Mouse (Mus musculus): Measurements from ENCODE around the gene Zbtb1. TPM values are rescaled to one million over a fixed set of nuclear protein-coding genes. Genes with fewer than 3 reads are reported as not detected.
A peak's percentile ranks its signal among the peaks of the same experiment; 100 is the strongest.

The Zbtb1 gene
- total RNA-seq, 2 experiments from 2014 or later: 4.1 TPM

DNA sequence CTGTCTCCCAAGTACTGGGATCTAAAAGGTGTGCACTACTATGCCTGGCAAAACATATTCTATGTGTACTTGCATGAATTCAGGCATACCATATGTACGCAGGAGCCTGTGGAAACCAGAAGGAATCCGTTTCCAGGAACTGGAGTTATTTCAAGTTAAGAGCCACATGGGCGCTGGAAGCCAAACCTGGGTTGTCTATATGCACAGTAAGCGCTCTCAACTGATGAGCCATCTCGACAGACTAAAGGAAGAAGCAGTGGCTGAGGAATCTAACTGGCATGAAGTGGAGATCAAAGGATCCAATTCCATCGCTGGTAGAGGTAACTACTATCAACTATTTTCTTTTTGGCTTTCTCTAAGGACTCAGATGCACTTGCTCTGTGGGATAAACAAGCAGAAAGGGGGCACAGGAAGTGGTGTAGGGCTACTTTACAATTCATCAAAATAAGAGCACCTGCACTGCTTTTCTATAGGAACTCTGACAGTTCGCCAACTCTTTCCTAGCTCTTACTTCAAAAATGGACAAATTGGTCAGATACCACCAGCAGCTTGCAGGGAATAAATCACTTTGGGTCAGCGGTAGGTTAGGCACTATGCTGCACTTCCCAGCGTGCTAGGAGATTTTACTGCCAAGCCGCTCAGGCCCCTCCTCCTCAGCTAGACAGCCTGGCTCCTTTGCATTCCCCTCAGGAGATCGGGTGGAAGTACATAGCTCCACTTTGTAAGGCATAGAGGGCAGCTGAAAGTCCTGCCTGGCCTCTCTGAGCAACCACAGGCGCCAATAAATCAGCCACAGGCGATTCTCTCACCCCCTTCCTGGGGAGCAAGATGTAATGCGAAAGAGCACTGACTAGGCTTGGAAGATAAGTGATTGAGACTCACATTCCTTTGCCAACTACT is 2.7 kb upstream of the Zbtb1 start:
- intact Hi-C loops (cut with DNase I): loop anchor here (10.0 kb wide), 1 partner anchor 227 kb away; no protein-coding TSS in a partner anchor
- DNase-seq (ENCODE audit: extremely low spot score in 1 of 2, low spot score in 2 of 2): no peak

DNA sequence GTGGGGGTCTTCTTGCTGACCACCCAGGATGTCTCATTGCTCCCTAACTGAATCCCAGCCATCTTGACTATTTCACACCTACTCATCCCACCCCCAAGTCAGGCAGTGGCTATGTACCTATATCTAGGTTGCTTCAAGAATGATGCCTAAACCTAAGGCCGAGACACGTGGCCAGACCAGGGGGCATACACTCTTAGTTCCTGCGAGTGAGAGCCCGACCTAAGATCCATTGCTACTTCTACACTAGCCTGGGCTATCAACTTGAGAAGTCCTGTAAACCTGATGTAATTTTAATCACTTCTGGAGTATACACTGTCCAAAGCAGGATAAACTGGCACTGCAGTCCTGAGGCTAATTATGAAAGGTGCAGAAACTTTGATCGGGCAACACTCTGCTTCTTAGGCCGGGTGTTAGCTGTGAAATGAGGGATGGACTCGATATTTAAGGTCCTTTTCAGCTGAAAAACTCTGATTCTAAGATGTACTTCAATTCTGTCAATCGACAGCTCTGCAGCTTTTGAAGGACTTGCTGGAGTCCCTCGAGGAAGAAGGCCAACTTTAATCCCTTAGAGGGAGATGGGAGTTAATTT is 1.8 kb upstream of the Zbtb1 start:
- intact Hi-C loops (cut with DNase I): loop anchor here (10.0 kb wide), 1 partner anchor 227 kb away; no protein-coding TSS in a partner anchor
- DNase-seq (ENCODE audit: extremely low spot score in 1 of 2, low spot score in 2 of 2): no peak

DNA sequence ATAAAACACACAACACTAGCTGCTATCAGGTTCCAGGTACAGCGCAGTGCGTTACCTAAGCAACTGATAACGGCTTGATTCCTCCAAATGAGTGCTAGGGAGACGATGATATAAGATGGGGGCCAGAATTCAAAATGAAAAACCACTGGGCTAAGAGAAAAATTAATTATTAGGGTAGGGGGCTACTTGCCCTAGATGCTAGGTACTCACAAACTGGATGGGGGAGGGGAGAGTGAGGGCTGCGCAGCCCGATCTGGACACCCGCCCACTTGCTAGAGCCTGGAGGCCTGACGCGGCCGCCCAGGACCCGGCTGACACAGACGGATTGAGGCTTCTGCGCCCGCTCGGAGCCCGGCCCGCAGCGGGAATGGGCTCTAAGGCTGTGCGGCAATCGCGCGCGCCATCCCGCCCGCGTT is 1.3 kb upstream of the Zbtb1 start:
- peak; percentile 31 to 81 for DNase-seq (ENCODE audit: extremely low spot score in 1 of 2, low spot score in 2 of 2)

DNA sequence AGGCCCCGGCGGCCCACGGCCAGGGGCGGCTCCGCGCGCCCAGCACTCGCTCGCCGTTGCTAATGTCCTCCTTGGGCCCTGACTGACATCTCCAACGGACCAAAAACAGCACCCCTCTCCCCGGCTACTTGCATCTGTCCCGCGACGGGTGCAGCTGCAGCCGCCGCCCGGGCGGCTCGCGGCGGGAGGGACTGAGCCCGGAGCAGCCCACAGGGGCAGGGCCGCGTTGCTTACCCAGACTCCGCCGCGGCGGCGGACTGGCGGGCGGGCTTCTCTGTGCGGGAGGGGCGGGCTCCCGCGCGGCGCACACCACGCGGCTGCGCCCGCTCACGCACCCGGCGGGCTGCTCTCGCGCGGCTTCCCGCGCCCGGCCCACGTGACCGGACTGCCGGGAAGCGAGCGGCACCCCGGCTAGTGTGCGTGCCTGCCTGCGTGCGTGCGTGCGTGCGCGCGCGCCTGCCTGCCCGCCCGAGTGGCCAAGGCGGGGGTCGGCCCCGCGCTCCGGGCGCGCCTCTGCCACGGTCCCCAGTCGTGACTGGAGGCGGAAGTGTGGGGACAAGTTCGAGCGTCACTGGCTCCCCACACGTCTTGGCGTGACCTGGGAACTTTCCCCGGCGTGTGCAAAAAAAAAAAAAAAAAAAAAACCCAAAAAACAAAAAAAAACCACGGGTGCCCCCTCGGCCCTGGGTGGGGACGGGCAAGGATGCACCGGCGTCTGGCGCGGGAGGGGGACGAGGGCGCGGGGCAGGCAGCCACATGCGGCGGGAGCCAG is 674 bp upstream of the Zbtb1 start, which contains the start of gene Zbtb25:
Zbtb25 (minus strand) TSS at position 397 of the 772 bp plus-strand sequence.
- peak; percentile 83 to 95 for DNase-seq (ENCODE audit: extremely low spot score in 1 of 2, low spot score in 2 of 2)
- intact Hi-C loops (cut with DNase I): loop anchor here (10.0 kb wide), 1 partner anchor 225 kb away; no protein-coding TSS in a partner anchor

More for the DNA sequence above, 1.3 kb upstream of the Zbtb1 start:
- intact Hi-C loops (cut with DNase I): loop anchor here (10.0 kb wide), 1 partner anchor 226 kb away; no protein-coding TSS in a partner anchor

DNA sequence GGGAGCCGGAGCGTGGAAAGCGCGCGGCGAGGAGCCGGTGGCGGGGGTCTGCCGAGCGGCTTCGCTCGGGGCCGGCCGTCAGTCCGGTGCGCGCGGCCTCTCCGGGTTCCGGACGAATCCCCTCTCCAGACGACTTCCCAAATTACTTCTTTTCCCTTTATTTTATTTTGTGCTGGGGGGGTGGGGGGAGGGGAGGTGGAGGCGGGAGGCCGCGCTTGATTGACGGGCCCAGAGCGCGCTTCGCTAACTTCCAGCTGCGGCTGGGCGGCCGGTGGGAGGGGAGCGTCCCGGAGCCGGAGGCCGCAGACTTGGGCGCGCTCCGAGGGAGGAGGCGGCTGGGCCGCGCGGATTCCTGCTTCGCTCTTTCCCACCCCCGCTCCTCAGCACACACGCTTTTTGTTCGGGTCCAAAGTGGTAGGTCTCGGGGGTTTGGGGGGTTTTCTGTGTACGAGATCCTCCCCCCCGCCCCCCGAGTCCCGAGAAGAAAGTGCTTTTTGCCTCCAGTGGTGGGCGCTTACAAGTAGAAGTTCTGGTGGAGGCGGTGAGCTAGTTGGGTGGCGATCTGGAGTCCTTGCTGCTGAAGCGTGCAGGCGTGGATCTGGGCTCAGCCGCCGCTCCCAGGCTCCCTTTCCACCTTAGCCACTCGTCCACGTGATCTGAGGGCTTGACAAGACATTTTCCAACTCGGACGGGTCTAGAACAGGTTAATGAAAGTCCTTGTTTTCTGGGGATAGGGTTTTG is 935 bp downstream of the Zbtb1 start:
- intact Hi-C loops (cut with DNase I): loop anchor here (10.0 kb wide), 1 partner anchor 104 kb away; no protein-coding TSS in a partner anchor
- peak; percentile 34 to 90 for DNase-seq (ENCODE audit: extremely low spot score in 1 of 2, low spot score in 2 of 2)

DNA sequence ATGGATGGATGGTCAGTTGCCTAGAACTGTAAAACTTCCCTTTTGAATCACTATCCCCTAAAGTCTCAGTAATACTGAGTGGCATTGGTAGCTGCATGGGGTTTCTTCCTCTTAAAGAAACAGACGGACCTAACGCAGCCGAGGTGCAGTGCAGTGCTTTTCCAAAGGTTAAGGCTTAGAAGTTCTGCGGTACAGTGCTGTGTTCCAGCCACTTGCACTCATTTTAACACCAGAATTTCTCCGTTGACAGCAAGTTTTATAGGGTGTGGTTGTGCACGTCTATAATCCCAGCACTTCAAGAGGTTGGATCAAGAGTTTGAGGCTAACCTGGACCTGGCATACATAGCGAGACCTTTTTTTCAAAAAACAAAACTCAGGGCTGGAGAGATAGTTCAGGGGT is 2.0 kb downstream of the Zbtb1 start:
- DNase-seq (ENCODE audit: extremely low spot score in 1 of 2, low spot score in 2 of 2): no peak
- intact Hi-C loops (cut with DNase I): loop anchor here (10.0 kb wide), 1 partner anchor 103 kb away; no protein-coding TSS in a partner anchor

DNA sequence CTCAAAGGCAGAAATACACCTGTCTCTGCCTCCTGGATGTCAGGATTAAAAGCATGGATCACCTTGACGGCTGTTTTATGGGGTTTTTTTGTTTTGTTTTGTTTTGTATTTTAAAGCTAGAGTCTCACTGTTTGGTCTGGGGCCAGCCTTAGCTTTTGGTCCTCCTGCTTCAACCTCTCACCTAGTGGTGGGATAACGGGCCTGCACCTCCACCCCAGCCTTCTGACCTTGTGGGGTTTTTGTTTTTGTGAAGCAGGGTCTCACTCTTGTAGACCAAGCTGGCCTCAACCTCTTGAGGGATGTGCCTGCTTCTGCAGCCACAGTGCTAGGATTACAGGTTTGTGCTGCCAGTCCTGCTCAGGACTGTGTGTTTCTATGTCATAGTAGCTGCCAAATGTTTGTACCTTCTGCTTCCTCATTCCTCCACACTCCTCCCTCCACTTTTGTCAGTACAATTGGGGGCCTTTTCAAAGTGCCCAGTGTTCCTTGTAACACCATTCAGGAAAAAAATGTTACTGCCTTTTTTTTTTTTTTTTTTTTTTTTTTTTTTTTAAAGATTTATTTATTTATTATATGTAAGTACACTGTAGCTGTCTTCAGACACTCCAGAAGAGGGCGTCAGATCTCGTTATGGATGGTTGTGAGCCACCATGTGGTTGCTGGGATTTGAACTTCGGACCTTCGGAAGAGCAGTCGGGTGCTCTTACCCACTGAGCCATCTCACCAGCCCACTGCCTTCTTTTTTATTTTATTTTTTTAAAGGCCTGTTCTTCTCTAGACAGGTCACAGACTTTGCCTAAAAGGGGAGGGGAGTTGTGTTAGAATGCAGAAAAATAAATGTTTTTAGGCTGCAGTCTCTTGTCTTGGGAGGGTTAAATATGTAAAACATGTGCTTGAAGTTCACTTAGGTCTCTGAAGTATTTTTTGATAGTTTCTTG is 3.1 kb downstream of the Zbtb1 start:
- DNase-seq (ENCODE audit: extremely low spot score in 1 of 2, low spot score in 2 of 2): no peak
- intact Hi-C loops (cut with DNase I): loop anchor here (10.0 kb wide), 1 partner anchor 102 kb away; no protein-coding TSS in a partner anchor

DNA sequence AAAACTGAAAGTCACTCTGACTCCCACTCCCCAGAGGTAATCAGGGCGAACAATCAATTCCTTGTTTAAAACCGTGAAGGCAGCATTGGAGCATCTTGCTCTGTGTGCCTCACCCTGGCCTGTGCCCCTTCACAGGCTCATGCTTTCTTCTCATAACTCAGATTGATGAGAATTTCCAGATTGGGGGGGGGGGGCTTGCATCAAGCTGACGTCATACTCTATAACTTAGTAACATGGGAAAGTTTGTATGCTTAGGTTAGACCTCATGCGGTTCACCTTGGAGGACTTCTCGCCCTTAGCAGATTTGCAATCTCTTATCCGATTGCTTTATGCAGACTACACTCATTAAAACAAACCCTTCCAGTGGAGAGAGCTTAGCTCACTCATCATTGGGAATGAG is 3.9 kb downstream of the Zbtb1 start:
- intact Hi-C loops (cut with DNase I): loop anchor here (10.0 kb wide), 1 partner anchor 101 kb away; no protein-coding TSS in a partner anchor

DNA sequence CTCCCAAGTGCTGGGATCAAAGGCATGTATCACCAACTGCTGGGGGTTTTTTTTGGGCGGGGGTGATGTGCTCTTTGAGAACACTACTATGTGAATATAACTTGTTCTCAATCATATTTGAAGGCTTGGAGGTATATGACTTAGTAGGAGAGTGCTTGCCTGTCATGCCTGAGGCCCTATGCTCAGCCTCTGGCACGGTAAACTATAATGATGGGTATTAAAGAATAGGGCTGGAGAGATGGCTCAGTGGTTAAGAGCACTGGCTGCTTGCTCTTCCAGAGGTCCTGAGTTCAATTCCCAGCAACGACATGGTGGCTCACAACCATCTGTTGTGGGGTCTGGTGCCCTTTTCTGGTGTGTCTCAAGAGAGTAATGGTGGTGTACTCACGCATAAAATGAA is 4.8 kb downstream of the Zbtb1 start:
- intact Hi-C loops (cut with DNase I): loop anchor here (10.0 kb wide), 1 partner anchor 100 kb away; no protein-coding TSS in a partner anchor

More for the DNA sequence above, 3.9 kb downstream of the Zbtb1 start:
- DNase-seq (ENCODE audit: extremely low spot score in 1 of 2, low spot score in 2 of 2): no peak

DNA sequence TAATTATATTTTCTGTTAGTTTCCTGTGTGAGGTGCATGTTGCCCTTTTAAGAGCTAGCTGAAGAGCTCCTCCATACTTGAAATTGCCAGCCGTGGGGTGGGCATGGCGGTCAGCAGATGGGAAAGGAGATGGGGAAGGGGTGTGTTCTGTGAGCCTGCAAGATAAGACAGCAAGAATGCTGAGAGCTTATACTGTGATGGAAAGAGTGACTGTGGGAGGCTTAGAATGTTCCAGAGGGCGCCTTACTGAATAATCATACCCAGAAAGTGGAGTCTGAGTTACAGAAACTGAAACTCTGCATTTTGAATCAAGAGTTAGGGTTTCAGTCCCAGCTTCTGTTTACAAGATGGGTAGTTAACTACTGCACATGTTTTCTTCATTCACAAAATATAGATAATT is 5.4 kb downstream of the Zbtb1 start:
- no peak for DNase-seq (ENCODE audit: extremely low spot score in 1 of 2, low spot score in 2 of 2)
- intact Hi-C loops (cut with DNase I): loop anchor here (10.0 kb wide), 1 partner anchor 99 kb away; no protein-coding TSS in a partner anchor

More for the DNA sequence above, 4.8 kb downstream of the Zbtb1 start:
- DNase-seq (ENCODE audit: extremely low spot score in 1 of 2, low spot score in 2 of 2): no peak

DNA sequence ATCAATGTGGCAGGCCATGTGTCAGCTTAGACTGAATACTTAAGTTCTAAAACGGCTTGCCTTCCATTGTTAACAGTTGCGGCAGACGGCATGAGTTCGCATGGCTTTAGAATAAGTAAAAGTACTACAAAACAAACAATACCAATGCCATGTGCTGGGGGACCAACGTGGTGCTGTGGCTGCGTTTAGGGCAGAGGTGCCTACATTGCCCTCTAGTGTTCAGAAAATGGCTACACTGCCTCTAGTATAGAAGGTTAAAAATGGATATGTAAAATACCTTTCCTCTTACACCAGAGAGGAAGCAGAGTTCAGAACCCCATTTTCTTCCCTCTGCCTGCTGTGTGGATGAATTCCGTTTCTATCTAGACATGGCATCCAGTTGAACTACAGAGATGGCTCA is 6.6 kb downstream of the Zbtb1 start:
- intact Hi-C loops (cut with DNase I): loop anchor here (10.0 kb wide), 1 partner anchor 98 kb away; no protein-coding TSS in a partner anchor
- no peak for DNase-seq (ENCODE audit: extremely low spot score in 1 of 2, low spot score in 2 of 2)

DNA sequence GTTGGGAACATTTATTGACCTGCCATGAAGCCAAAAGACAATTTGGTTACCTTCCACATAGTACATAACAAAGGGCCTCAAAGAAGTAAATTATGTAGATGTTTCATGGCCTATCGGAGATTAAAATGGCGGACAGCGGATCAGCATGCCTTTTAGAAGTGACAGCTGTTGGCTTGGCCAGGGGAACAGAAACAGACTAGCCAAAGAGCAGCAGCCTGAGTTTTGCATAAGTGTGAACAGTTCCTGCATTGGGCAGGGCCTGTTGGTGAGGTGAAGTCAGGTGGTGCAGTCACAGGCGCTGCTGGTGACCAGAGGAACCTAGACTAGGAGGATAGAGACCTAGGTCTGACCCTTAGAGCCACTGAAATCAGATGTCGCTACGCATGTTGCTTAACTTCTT is 7.0 kb downstream of the Zbtb1 start:
- intact Hi-C loops (cut with DNase I): loop anchor here (10.0 kb wide), 1 partner anchor 98 kb away; no protein-coding TSS in a partner anchor
- DNase-seq (ENCODE audit: extremely low spot score in 1 of 2, low spot score in 2 of 2): no peak

DNA sequence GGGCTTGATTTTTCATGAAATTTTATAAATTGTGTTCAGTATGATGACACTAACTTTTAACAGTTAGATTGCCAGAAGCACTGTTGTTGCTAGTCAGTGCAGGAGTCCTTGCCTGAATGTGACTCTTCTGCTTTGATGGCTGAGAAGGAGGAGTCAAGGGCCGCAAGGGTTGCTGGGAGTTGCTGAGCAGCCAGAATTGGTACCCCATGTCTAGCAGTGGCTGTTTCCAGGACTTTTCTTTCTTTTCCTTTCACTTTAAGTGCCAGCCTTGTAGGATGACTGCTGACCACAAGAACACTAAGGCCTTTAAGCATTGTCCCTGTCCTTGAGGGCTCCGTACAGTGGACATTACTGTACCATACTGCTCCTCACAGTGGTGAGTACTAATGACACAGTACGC is 7.7 kb downstream of the Zbtb1 start:
- DNase-seq (ENCODE audit: extremely low spot score in 1 of 2, low spot score in 2 of 2): no peak
- intact Hi-C loops (cut with DNase I): loop anchor here (10.0 kb wide), 1 partner anchor 97 kb away; no protein-coding TSS in a partner anchor

DNA sequence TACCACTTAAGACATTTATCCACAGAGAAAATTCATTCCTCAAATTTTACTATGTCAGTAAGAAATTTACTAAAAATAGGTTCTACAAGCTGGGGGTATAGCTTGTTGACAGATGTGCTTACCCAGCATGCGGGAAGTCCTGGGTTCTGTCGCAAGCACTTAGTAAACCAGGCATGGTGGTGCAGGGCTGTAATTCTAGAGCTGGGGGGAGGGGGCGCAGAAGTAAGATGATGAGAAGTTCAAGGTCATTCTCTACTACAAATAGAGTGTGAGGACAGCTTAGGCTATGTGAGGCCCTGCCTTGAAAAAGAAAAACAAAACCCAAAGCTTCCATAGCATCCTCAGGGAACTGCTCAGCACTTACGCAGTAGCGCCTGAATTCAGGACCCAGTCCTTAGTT is 8.5 kb downstream of the Zbtb1 start:
- intact Hi-C loops (cut with DNase I): loop anchor here (10.0 kb wide), 1 partner anchor 96 kb away; no protein-coding TSS in a partner anchor
- DNase-seq (ENCODE audit: extremely low spot score in 1 of 2, low spot score in 2 of 2): no peak

DNA sequence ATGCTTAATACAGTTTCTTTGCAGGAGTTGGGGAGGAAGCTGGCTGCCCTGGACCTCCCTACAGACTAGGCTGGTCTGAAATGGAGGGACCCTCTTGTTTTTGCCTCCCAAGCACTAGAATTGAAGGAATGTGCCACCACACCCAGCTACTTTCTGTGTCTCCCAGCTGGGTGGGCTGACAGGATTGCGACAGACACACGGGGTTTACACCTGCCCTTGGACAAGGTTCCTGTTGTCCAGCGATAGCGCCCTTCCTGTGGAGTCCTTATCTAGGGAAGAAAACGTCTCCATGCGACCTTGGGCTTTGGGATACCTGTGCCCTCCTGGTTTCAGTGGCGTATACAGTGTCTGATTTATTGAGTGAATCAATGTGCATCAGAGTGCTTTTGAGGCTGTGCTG is 10.1 kb downstream of the Zbtb1 start:
- intact Hi-C loops (cut with DNase I): no loop called here
- no peak for DNase-seq (ENCODE audit: extremely low spot score in 1 of 2, low spot score in 2 of 2)

DNA sequence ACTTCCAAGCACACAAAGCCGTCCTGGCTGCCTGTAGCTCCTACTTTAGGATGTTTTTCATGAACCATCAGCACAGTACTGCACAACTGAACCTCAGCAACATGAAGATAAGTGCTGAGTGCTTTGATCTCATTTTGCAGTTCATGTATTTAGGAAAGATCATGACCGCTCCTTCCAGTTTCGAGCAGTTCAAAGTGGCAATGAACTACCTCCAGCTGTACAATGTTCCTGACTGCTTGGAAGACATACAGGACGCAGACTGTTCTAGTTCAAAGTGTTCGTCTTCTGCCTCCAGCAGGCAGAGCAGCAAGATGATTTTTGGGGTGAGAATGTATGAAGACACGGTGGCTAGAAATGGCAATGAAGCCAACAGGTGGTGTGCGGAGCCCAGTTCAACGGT is 15.3 kb downstream of the Zbtb1 start:
- intact Hi-C loops (cut with DNase I): no loop called here

DNA sequence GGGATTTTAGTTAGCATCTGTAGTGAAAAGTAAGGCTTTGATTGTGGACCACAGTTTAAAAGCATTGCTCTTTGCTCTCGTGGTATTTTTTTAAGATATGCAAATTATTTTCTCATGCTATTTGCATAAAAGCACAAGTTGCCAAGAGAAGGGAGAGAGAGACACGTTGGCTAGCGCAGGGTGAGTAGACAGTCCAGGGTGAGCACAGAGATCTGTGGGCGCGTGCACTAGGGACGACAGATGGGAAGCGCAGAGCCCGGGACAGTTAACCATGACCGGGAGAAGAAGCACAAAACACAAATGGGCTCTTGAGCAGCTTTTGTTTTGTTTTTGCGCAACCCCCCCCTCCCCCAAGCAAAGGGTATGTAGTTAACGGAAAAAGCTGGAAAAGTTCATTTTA is 18.7 kb downstream of the Zbtb1 start:
- DNase-seq (ENCODE audit: extremely low spot score in 1 of 2, low spot score in 2 of 2): no peak
- intact Hi-C loops (cut with DNase I): no loop called here

More for the DNA sequence above, 15.3 kb downstream of the Zbtb1 start:
- DNase-seq (ENCODE audit: extremely low spot score in 1 of 2, low spot score in 2 of 2): no peak

All from left cerebral cortex, postnatal 10 days (tissue).